Mouse (Mus musculus) ovary, postnatal 10 days (tissue): Measurements from ENCODE around the gene Mea1.

Experiments used
- DNase-seq: peaks from one replicate; pipeline ENCODE4 v3.0.0; 2022; ENCODE audit warnings: low spot score

Gene Mea1

DNA sequence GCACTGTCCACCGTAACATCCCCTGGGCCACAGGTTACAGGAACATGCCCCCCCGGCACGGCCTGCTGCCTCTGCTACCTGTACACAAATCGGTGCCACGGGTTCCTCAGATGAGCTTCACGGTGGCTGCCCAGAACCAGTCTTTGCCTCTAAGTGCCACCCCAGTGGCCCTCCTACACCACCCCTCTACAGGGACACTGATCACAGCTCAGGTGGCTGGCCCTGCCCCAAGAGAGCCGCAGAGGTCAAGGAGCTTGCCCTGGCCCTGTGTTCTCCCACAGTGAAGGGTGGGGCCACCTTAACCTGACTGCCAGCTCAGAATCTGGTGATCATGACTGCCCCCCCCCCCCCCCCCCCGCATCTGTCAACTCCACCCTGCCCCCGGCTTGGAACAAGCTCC is at the start of gene Mea1:
TSS of gene Mea1 (plus strand) at position 378 of the 400 bp plus-strand sequence.
- DNase-seq, result no peak

DNA sequence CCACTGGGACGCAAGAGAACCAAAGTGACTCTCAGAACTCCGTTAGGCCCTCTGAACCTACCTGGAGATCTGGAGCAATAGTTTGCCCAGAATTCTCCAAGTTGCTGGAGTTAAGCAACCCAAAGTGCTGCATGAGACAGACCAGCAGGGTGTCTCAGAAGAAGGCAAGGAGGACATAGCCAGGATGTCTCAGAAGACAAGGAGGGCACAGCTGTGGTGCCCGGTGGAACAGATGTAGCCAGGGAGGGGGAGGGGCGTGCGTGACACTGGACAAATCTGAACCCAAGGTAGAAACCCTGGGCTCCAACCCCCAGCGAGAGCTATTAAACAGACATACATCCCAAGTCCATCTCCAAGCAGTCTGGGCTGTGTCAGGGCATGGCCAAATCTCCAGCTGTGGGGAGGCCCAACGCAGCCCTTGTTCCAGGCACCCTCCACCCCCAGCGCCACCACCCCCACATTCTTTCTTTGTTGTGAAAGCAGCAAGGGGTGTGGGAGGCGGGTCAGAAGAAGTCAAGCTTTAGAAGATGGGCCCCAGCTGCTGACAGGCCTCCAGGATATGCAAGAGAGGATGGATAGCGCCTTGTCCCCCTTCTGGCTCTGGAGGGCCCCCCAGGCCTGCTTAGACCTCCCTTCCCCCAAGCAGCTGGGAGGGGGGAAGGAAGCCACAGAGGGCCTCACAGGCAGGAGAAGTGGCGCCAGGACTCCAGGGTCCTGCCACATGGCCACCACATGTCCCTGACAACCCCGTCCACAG is 48.7 kb upstream of the Mea1 start:
- DNase-seq, result peak; percentile 50

DNA sequence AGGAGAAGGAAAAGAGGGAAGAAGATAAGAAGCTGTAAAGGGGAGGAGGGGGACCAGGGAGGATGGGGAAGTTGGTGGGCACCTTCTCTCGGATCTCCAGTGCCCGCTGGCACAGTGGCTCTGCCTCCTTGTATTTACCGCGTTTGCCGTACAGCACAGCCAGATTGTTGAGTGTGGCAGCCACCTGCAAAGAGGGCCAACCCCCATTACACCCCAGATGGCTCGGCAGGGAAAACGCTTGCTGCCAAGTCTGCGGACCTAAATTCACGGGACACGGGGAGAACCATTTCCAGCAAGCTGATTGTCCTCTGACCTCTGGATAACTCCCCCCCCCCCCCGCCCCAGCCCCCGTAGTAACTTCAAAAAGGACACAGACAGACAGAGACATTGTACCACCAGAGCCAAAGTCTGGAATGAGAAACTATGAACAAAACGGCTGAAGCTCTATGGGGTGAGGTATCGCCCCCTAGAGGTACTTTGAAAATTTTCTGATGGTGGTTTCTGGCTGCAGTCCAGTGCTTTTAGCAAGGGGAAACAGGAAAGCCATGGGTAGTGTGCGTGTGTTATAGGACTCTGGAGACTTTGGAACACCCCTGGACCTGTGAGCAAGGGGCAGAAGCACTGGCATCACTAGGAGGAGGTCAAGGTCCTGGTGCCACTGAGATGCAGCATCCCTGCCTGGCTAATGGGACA is 41.6 kb upstream of the Mea1 start:
- no peak for DNase-seq

DNA sequence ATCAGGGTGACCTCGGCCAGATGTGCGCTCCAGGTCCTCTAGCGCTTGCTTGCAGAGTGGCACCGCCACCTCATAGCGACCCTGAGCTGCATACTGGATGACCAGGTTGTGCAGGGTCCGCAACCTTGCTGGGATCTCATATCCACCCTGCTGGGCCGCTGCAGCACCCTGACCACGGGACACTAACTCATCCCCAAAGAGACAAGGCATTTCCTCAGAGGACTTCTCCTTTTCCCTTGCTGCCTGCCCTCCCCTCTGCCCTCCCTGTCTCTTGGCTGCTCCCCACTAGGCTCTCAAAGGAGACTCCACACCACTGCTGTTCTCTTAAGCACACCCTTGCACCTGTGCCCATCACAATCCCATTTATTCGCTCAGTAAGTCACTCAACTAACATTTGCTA is 38.7 kb upstream of the Mea1 start:
- no peak for DNase-seq

- DNase-seq, result no peak
Measured at GRCm38 (mm10) chr17:46642060-46642459, 36.5 kb upstream of the Mea1 start.

GRCm38 (mm10) chr17:46644152-46644805 is 34.3 kb upstream of the Mea1 start:
- no peak for DNase-seq

DNA sequence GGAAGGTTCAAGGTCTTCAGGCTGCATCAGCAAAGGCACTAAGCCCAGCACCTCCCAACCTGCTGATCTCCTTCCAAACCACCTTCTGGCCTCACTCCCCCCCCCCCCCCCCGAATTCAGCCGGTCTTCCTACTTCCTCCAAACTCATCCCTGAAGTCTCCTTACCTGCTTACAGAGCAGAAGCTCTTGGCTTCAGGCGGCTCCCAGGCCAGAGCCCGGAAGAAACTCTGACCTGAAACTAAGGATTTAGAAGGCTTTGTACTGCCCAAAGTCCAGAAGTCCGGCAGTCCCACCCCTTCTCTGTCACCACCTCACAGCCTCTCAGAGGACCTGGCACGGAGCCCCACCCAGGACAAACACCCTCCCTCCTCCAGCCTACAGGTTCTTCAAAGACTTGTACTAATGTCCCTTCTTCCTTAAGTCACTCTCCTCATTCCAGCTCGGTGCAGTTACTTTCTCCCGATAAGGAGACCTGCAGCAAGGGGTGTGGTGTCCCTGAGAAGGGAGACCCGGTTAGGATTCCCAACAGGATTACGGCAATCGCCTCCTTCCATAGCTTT is 33.6 kb upstream of the Mea1 start:
- DNase-seq, result no peak

- DNase-seq, result peak; percentile 99
Measured at GRCm38 (mm10) chr17:46645561-46646321, 32.9 kb upstream of the Mea1 start, which contains the start of the genes Klc4 and Mrpl2. Klc4 (minus strand) TSS chr17:46646022. Mrpl2 (plus strand) TSS chr17:46646229.

DNA sequence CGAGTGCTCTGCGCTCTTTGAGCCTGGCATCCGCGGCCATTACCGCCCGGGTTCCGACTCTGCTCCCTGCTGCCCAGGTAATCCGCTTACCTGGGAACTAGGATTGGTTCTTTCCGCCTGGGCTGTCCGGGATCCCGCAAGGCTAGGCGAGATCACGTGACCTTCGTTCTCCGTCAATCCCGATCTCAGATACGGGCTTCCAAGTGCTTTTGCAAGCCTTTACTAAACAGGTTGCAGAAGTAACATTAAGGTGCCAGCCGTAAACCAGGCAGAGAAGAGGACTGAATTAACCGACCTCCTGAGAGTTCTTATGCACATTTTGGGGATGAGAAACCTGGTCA is 32.3 kb upstream of the Mea1 start:
- DNase-seq, result no peak

GRCm38 (mm10) chr17:46647279-46647678 is 31.3 kb upstream of the Mea1 start:
- DNase-seq, result no peak

DNA sequence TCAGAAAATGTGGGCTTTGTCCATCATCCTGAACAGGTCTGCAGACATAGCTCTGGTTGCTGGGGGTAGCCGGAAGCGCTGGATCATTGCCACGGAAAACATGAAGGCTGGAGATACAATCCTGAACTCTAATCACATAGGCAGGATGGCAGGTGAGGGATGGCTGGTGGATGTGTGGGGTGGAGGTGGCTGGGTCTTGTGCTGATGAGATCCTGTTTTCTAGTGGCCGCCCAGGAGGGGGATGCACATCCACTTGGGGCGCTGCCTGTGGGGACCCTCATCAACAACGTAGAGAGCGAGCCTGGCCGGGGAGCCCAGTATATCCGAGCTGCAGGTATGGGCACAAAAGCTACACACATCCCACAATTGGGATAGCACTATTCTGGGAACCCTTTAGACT is 30.2 kb upstream of the Mea1 start:
- no peak for DNase-seq

DNA sequence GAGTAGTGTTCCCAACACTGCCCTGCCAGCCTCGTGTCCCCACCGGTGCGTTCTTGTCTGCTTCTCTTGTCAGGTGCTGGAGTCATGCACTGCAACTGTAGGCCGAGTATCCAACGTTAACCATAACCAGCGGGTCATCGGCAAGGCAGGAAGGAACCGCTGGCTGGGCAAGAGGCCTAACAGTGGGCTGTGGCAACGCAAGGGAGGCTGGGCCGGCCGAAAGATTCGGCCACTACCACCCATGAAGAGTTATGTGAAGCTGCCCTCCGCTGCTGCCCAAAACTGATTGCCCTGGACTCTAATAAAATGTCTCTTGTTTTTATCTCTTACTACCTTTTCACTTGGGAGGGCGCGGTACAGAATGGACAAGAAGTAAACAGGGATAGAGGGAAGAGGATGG is 28.8 kb upstream of the Mea1 start:
- no peak for DNase-seq

DNA sequence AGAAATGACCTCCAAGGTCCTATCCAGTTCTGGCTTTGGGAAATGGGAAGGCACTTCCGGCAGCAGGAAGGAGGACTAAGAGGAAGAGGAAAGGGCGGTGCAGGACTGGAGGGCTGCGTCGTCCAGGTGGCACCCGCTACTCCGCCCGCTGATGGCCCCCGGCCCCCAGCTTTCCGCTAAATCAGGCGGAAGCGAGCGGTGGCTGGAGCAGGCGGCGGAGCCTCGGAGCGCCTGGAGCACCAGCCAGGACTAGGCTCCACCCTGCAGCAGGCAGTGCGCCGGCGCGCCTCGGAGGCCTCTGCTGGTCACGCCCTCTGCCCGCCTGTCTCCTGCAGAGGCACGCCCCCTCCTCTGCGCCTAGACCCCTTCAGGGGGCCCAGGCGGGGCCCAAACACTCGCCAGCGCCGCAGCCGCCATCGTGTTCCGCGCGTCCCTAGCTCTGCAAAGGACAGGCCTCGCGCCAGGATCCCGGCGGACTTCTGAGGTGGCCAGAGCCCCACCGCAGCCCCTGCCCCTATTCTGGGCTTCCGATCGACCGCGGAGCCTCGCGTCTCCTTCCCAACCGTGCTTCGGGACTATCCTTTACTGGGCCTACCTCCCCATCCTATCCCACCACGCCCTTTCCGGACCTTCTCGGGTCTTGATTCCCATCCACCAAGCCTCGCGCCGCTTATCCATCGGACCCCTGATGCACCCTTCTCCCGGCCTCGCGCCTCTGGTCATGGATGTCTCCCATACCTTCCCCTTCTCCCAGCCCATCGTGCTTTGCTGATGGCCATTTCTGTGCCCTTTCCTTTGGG is 28.2 kb upstream of the Mea1 start, which contains the start of gene Cul7:
TSS of gene Cul7 (plus strand) at position 106 of the 800 bp plus-strand sequence.
- peak; percentile 76 for DNase-seq

DNA sequence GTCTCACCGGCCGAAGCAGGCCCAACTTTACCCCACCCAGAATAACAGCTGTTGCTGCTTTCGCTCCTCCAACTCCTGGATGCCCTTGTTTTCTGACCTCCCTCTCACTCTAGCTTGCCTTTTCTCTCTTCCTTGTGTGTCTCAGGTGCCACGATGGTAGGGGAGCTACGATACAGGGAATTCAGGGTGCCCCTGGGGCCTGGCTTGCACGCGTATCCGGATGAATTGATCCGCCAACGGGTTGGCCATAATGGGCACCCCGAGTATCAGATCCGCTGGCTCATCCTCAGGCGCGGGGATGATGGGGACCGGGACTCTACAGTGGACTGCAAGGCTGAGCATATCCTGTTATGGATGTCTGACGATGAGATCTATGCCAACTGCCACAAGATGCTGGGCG is 27.3 kb upstream of the Mea1 start:
- DNase-seq, result no peak

DNA sequence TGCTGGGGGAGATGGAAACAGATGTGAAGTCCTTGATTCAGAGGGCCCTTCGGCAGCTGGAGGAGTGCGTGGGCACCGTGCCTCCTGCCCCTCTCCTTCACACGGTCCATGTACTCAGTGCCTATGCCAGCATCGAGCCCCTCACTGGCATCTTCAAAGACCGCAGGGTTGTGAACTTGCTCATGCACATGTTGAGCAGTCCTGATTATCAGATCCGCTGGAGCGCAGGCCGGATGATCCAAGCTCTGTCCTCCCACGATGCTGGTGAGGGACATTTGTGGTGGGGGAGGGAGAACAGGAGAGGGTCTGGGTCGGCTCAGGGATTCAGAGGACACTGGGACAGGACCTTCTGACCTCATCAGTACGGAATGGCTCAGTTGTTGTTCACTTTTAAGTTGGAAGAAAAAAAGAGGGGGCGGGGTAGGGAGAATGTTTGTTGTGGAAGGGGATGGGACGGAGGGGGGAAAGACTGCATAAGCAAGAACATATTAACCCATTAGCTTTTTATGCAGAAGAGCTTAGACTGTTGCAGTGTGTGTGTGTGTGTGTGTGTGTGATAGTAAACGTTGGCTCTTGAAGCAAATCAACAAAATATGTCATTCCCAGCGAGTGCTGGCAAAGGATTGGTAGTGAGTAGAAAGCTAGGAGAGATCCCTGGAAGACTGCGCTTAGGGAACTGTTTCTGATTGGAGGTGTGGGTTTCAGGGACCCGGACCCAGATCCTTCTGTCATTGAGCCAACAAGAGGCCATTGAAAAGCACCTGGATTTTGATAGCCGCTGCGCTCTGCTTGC is 26.6 kb upstream of the Mea1 start:
- no peak for DNase-seq

DNA sequence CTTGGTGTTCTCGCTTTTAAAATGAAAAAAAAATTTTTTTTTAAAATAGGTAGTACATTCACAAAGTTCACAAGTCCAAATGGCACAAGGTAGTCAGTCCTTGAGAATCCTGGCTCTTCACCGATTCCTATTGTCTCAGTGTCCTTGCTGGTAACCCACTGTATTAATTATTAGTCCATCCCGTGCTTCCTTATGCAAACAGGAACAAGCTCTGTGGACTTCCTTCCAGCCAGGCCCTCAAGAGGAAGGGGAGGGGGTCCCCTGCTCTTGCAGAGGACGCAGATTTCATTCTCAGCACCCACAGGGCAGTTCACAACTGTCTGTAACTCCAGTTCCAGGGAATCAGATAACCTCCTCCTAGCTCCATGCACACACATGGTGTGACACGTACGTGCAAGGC is 22.5 kb upstream of the Mea1 start:
- no peak for DNase-seq

DNA sequence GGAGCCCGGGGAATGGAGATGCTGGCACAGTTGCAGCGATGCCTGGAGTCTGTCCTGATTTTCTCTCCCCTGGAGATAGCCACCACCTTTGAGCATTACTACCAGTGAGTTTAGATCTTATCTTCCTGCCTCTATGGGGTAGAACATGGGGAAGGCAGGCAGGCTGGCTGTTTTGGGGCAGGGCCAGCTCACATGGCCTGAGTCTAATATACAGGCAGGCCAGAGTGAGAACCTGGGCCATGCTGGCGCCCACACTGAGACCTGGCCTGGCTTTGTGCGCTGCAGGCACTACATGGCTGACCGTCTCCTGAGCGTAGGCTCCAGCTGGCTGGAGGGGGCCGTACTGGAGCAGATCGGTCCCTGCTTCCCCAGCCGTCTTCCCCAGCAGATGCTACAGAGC is 17.2 kb upstream of the Mea1 start:
- DNase-seq, result no peak

- no peak for DNase-seq
Measured at GRCm38 (mm10) chr17:46661981-46662380, 16.6 kb upstream of the Mea1 start.

DNA sequence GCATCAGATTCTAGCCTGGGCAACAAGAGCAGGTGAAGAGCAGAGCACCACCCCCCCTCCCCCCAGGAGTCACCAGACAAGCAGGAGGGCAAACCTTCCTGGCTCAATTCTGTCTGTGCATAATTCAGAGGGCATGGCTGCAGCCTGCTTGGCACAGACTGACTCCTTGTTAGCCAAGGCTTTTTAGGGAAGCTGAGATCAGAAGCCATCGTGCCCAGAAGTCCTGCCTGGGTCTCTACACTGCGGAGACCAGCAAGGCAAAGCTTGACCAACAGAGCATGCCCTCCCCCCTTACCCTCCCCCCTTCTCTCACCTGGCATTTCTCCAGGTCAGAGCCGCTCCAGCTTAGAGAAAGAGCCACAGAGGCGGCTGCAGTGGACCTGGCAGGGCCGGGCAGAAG is 15.9 kb upstream of the Mea1 start:
- DNase-seq, result no peak

GRCm38 (mm10) chr17:46667712-46668111 is 10.9 kb upstream of the Mea1 start:
- no peak for DNase-seq
